Mouse (Mus musculus) spleen, adult 2 months (tissue): ENCODE measurements around the gene Sos1. TPM values are rescaled to one million over a fixed set of nuclear protein-coding genes. Genes with fewer than 3 reads are reported as not detected.

Experiments
- DNase-seq, 2 experiments: peaks; one replicate each; pipeline versions ENCODE4 v3.0.0 to v3.0.0-alpha.2; 2012 to 2021; ENCODE audit warnings: low spot score in 2 of 2, low read depth in 1 of 2
- H3K27ac ChIP-seq: fragments of 200-500 bp; 2 replicates; pipeline ENCODE4 v1.5.1; 2012; ENCODE audit warnings: low read length, inconsistent platforms; ENCODE audit not compliant: insufficient read depth
- H3K27me3 ChIP-seq: fragments of 200-500 bp; 2 replicates; pipeline ENCODE4 v1.6.1; 2012; ENCODE audit warnings: mild to moderate bottlenecking, moderate library complexity, low read length, inconsistent platforms; ENCODE audit not compliant: control insufficient read depth, insufficient read depth
- H3K36me3 ChIP-seq: fragments of 200-500 bp; 2 replicates; pipeline ENCODE4 v1.6.1; 2012; ENCODE audit warnings: mild to moderate bottlenecking, low read length, inconsistent platforms; ENCODE audit not compliant: control insufficient read depth, insufficient read depth
- H3K4me1 ChIP-seq: fragments of 200-500 bp; 2 replicates; pipeline ENCODE4 v1.6.1; 2011; ENCODE audit warnings: inconsistent platforms; ENCODE audit not compliant: control insufficient read depth, insufficient read depth, insufficient read length
- H3K4me3 ChIP-seq: fragments of 200-500 bp; 2 replicates; pipeline ENCODE4 v1.5.1; 2011; ENCODE audit warnings: mild to moderate bottlenecking, inconsistent platforms; ENCODE audit not compliant: insufficient read depth, insufficient read length; ENCODE audit errors: extremely low read depth
- CTCF ChIP-seq: fragments of 200-500 bp; IDR thresholded peaks from 2 replicates; pipeline ENCODE4 v1.5.1; 2011; ENCODE audit warnings: mild to moderate bottlenecking, inconsistent platforms; ENCODE audit not compliant: insufficient read depth, insufficient read length, insufficient replicate concordance; ENCODE audit errors: extremely low read depth
- POLR2A ChIP-seq: fragments of 200-500 bp; IDR thresholded peaks from 2 replicates; pipeline ENCODE4 v1.6.1; 2011; ENCODE audit warnings: low read depth, low read length, inconsistent platforms
- WGBS: fragments of 180-500 bp; shearing (Covaris S2); methylation state at CpG from one replicate; pipeline ENCODE4 v1.1.7; 2018; 5-methylcytosine and 5-hydroxymethylcytosine counted together
- polyA plus RNA-seq: library from polyadenylated mRNA; depleted of rRNA; stranded (reverse); fragments of >200 nt; gene quantifications from 2 replicates; pipeline ENCODE4 v1.2.3, GENCODE M21; 2012

Sos1 gene
- polyA plus RNA-seq, 1 experiment = 2.5 TPM

DNA sequence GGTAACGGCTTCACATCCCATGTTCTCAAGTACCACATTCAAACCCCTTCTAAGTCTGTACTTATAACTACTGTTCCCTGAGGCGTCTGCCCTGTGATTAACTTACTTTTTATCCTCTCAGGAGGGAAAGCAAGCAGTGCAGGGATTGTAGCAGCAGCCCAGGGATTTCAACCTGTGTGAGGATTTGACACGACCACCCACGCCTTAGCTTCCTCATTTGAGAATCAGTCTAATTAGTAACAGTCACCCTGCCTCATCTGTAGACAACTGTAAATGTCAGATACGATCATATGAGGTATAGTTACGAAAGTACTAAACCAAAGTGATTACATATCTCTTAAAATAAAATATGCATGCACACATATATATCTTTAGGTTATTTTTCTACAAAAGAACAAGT is 15.9 kb upstream of the Sos1 start:
- Histone ChIP-seq H3K36me3 (no peaks in the 10 kb centered on the region), H3K4me3 (no peak overlapping the region), H3K27ac (no peak overlapping the region), H3K4me1 (peaks cover 9% of the 10 kb centered on the region; the same call in 1 of the 2 replicates), H3K27me3 (no peaks in the 10 kb centered on the region)
- TF ChIP-seq CTCF (no peak), POLR2A (no peak)
- 82% methylated on average over 6 of the region's 6 CpGs for WGBS
- no peak for DNase-seq

DNA sequence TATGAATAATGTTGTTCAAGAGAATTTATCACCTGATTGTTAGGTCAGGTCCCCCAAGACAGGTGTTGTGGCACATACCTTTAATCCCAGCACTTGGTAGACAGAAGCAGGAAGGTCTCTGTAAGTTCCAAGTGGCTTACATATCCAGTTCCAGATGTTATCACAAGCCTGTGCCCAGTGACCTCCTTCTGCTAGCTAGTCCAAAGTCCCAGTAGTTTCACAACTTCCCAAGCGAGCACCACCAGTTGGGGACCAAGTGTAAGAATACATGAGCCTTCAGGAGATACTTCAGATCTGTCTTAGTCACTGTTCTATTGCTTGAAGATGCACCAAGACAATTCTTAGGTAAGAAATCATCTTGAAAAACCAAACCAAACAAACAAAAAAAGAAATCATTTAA is 13.6 kb upstream of the Sos1 start:
- Histone ChIP-seq H3K27ac (no peak overlapping the region), H3K4me1 (peaks cover 4% of the 10 kb centered on the region; the same call in 1 of the 2 replicates), H3K4me3 (no peak overlapping the region), H3K27me3 (no peaks in the 10 kb centered on the region), H3K36me3 (no peaks in the 10 kb centered on the region)
- 75% methylated on average over 1 of the region's 1 CpGs for WGBS
- no peak for DNase-seq
- no peak for TF ChIP-seq CTCF
- no peak for TF ChIP-seq POLR2A

DNA sequence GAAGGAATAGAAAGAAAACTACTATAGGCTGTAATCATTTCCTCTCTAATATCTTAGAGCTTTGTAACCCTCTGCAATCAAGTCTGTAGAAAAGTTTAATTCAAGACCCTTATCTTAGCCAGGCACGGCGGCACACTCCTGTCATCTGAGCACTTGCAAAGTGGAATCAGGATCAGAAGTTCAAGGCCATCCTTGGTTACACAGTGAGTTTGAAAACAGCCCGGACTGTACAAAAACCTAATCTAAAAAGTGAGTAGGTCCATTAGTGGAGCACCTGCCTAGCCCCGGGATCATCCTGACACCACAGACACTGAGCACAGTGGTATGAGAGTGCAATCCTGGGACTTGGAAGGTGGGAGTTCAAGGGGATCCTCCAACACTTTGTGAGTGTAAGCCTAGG is 12.6 kb upstream of the Sos1 start:
- Histone ChIP-seq H3K4me1 (0 out of 2 replicates have a peak, but pooled peaks cover 3% of the 10 kb centered on the region), H3K27ac (no peak overlapping the region), H3K4me3 (no peak overlapping the region), H3K36me3 (no peaks in the 10 kb centered on the region), H3K27me3 (no peaks in the 10 kb centered on the region)
- 87% methylated on average over 4 of the region's 4 CpGs for WGBS
- no peak for DNase-seq
- no peak for TF ChIP-seq CTCF
- no peak for TF ChIP-seq POLR2A

DNA sequence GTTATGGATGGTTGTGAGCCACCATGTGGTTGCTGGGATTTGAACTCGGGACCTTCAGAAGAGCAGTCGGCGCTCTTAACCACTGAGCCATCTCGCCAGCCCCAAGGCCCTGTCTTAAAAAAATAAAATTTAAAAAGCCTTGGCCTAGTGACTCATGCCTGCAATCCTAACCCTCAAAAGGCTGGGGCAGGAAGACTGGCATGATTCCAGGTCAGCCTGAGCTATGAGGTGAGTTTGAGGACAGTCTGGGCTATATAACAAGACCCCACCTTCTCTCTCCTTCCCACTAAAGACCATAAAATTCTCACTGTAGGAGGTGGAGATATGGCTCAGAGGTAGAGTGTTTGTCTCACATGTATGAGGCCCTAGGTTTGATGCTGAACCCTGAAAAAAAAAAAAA is 12.0 kb upstream of the Sos1 start:
- Histone ChIP-seq H3K4me1 (0 out of 2 replicates have a peak, but pooled peaks cover under 1% of the 10 kb centered on the region), H3K27ac (no peak overlapping the region), H3K36me3 (no peaks in the 10 kb centered on the region), H3K4me3 (no peak overlapping the region), H3K27me3 (no peaks in the 10 kb centered on the region)
- DNase-seq = no peak
- 98% methylated on average over 4 of the region's 4 CpGs for WGBS
- TF ChIP-seq POLR2A = no peak
- TF ChIP-seq CTCF = no peak

DNA sequence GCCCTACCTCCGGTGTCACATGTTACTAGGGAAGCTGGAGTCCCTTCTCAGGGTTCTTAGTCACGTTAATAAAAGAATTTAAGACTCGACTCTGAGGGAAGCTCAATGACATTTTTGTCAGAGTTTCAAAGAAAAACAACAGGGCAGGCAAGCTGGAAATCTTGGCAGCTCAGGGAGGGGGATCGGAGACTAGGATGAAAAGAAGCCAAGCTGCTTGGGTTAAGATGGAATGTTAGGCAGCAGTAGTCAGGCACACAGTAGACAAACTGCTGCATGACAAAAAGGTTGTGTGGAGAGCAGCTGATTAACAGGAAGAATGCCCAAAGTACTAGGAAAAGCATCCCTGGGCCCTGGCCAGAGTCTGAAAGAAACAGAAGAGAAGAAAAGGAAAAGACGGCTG is 9.9 kb upstream of the Sos1 start:
- 86% methylated on average over 5 of the region's 5 CpGs for WGBS
- no peak for DNase-seq
- Histone ChIP-seq H3K36me3 (no peaks in the 10 kb centered on the region), H3K4me3 (no peak overlapping the region), H3K27me3 (no peaks in the 10 kb centered on the region), H3K27ac (no peak overlapping the region), H3K4me1 (no peaks in the 10 kb centered on the region)
- TF ChIP-seq POLR2A (no peak), CTCF (no peak)

DNA sequence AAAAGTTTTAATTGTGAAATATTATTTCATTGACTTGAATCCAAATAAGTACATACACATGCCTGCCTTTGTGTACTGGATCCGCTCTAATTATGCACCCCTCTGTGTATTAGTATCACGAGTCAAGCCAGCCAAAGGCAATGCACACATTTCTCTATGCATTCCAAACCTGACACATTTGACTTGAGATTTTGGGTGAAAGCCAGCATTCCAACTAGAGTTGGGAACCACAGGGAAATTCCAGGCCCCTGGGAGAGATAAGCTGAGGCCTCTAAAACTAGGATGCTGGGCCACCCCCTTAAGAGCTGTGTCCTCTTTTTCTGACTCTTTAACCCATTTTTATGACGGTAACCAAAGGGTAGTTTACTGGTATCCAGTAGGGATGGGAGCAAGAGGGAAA is 8.7 kb upstream of the Sos1 start:
- Histone ChIP-seq H3K27me3 (no peaks in the 10 kb centered on the region), H3K36me3 (no peaks in the 10 kb centered on the region), H3K4me3 (no peak overlapping the region), H3K4me1 (no peaks in the 10 kb centered on the region), H3K27ac (no peak overlapping the region)
- TF ChIP-seq CTCF (no peak), POLR2A (no peak)
- DNase-seq = no peak
- WGBS = 92% methylated on average over 3 of the region's 3 CpGs

DNA sequence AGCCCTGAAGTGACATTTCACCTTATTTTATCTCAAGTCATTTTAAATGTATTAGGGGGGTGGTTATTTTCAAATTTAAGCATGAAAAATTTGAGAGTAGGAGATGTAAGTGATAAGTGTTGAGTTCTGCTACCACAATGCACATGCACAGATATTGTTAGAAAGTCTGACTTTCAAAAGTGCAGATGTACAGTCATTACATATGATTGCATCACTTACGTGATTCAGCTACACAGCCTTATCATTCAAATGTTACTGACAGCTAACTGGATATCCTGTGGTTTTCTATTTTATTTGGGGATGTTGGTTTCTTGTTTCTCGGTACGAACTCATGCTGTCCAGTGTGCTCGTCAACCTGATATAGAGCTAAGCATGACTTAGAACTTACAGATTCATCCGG is 4.9 kb upstream of the Sos1 start:
- TF ChIP-seq POLR2A = no peak
- TF ChIP-seq CTCF = no peak
- Histone ChIP-seq H3K36me3 (no peaks in the 10 kb centered on the region), H3K27me3 (no peaks in the 10 kb centered on the region), H3K4me1 (peaks cover 3% of the 10 kb centered on the region; the same call in 1 of the 2 replicates), H3K27ac (no peak overlapping the region), H3K4me3 (no peak overlapping the region)
- DNase-seq = no peak
- WGBS = 78% methylated on average over 5 of the region's 5 CpGs
